Mouse (Mus musculus) gastrocnemius, postnatal 25 days (tissue): Measurements from ENCODE around the gene Arih2. TPM values are rescaled to one million over a fixed set of nuclear protein-coding genes. Genes with fewer than 3 reads are reported as not detected.

Experiments used
- DNase-seq: peaks from one replicate; pipeline ENCODE4 v3.0.0; 2022
- microRNA-seq, 2 experiments: library from miRNA; unstranded; fragments of <30 nt; microRNA quantifications; one replicate each; pipeline ENCODE4 v1.2.0; 2021; ENCODE audit warnings: borderline replicate concordance in 2 of 2
- total RNA-seq, 2 experiments: library from RNA; stranded (reverse); gene quantifications; 1 replicate in 1 of 2; 2 replicates in 1 of 2; pipeline ENCODE4 v1.2.3; 2021

Arih2 gene
- total RNA-seq, 2 experiments from 2014 or later, result 52.7 to 61.0 TPM

GRCm38 (mm10) chr9:108560227-108560841, 88.9 kb downstream of the Arih2 start, which contains the start of gene Impdh2:
Gene Impdh2, plus strand, starts transcription at chr9:108560286.
- peak; percentile 92 for DNase-seq

- no peak for DNase-seq
Observed at GRCm38 (mm10) chr9:108559169-108559568, 90.0 kb downstream of the Arih2 start.

Small RNA genes within 50 kb of the gene (microRNA-seq; reads per million reads assigned to microRNA genes)
- gene Gm24083, result 0 reads per million in 2 experiments
- 0 reads per million in 2 experiments for gene Gm26298
- gene Mir191, result 0 reads per million in 2 experiments
- 399 to 961 reads per million in 2 experiments for gene Mir425

Other genes with a start within 250 kb of the Arih2 start
- gene Ccdc36, start 220.9 kb downstream of the Arih2 start, total RNA-seq, result not detected
- gene BC048562, start 212.9 kb downstream of the Arih2 start, total RNA-seq, result not detected
- gene Ccdc71, start 188.9 kb downstream of the Arih2 start, total RNA-seq, result 10 to 100 TPM; 16.3 to 17.2 TPM
- gene Klhdc8b, start 187.8 kb downstream of the Arih2 start, total RNA-seq, result 1 to 10 TPM; 3.3 to 3.8 TPM
- 100 to 1,000 TPM; 142 to 152 TPM for gene Lamb2, start 169.7 kb downstream of the Arih2 start, total RNA-seq
- 100 to 1,000 TPM; 101 to 103 TPM for gene Usp19, start 158.8 kb downstream of the Arih2 start, total RNA-seq
- gene Qars, start 141.7 kb downstream of the Arih2 start, total RNA-seq, result 10 to 100 TPM; 64.1 to 77.4 TPM
- 10 to 100 TPM; 41.2 to 50.5 TPM for gene Qrich1, start 132.6 kb downstream of the Arih2 start, total RNA-seq
- gene Impdh2, start 89.1 kb downstream of the Arih2 start, total RNA-seq, result 10 to 100 TPM; 51.9 to 54.0 TPM
- gene Ndufaf3, start 82.0 kb downstream of the Arih2 start, total RNA-seq, result 10 to 100 TPM; 28.2 to 37.5 TPM
- gene Dalrd3, start 79.5 kb downstream of the Arih2 start, total RNA-seq, result 10 to 100 TPM in 1 of 2 experiments, 1 to 10 TPM in 1; 7.6 to 10.4 TPM
- gene Wdr6, start 70.6 kb downstream of the Arih2 start, total RNA-seq, result 1 to 10 TPM; 5.2 to 5.3 TPM
- 1 to 10 TPM; 2.8 to 3.1 TPM for gene P4htm, start 51.7 kb downstream of the Arih2 start, total RNA-seq
- 10 to 100 TPM; 67.1 to 73.5 TPM for gene Slc25a20, start 12.7 kb upstream of the Arih2 start, total RNA-seq
- 100 to 1,000 TPM; 122 to 134 TPM for gene Prkar2a, start 39.9 kb upstream of the Arih2 start, total RNA-seq
- gene Ip6k2, start 134.4 kb upstream of the Arih2 start, total RNA-seq, result 10 to 100 TPM; 14.6 to 17.8 TPM
- 1 to 10 TPM; 3.8 TPM for gene Nckipsd, start 159.0 kb upstream of the Arih2 start, total RNA-seq
- gene Celsr3, start 176.9 kb upstream of the Arih2 start, total RNA-seq, result under 1 TPM in 1 of 2 experiments, not detected in 1; 0.03 TPM
- gene Slc26a6, start 203.9 kb upstream of the Arih2 start, total RNA-seq, result 10 to 100 TPM; 12.0 to 16.7 TPM